Mouse (Mus musculus) lung, embryonic 15.5 days (tissue): ENCODE data around the gene Alcam. TPM values are rescaled to one million over a fixed set of nuclear protein-coding genes. Genes with fewer than 3 reads are reported as not detected.

Experiments used
- ATAC-seq: fragments of 200-750 bp; cut with Nextera tagmentation; 2 replicates; pipeline ENCODE4 v1.8.0; 2017; ENCODE audit warnings: moderate number of reproducible peaks, borderline replicate concordance; ENCODE audit not compliant: low FRiP score, low TSS enrichment; ENCODE audit errors: extremely low read depth
- H3K27ac ChIP-seq: fragments of 300-500 bp; sonication (generic); 2 replicates; pipeline ENCODE4 v1.5.1; 2015; ENCODE audit warnings: moderate library complexity, mild to moderate bottlenecking, inconsistent platforms
- H3K27me3 ChIP-seq: fragments of 300-500 bp; sonication (generic); 2 replicates; pipeline ENCODE4 v1.6.1; 2015; ENCODE audit warnings: inconsistent platforms
- H3K36me3 ChIP-seq: fragments of 300-500 bp; sonication (generic); 2 replicates; pipeline ENCODE4 v1.6.1; 2015; ENCODE audit warnings: inconsistent platforms
- H3K4me1 ChIP-seq: fragments of 300-500 bp; sonication (generic); 2 replicates; pipeline ENCODE4 v1.6.1; 2015; ENCODE audit warnings: inconsistent platforms
- H3K4me2 ChIP-seq: fragments of 300-500 bp; sonication (generic); 2 replicates; pipeline ENCODE4 v1.6.1; 2015; ENCODE audit warnings: inconsistent platforms, mild to moderate bottlenecking, moderate library complexity
- H3K4me3 ChIP-seq: fragments of 300-500 bp; sonication (generic); 2 replicates; pipeline ENCODE4 v1.5.1; 2015; ENCODE audit warnings: mild to moderate bottlenecking, inconsistent platforms
- H3K9ac ChIP-seq: fragments of 300-500 bp; sonication (generic); 2 replicates; pipeline ENCODE4 v1.6.1; 2015; ENCODE audit warnings: inconsistent platforms
- H3K9me3 ChIP-seq: fragments of 300-500 bp; sonication (generic); 2 replicates; pipeline ENCODE4 v1.6.1; 2016; ENCODE audit warnings: inconsistent platforms
- WGBS: fragments of 180-500 bp; shearing (Covaris S2); methylation state at CpG from one replicate; pipeline ENCODE4 v1.1.7; 2015; 5-methylcytosine and 5-hydroxymethylcytosine counted together
- polyA plus RNA-seq: library from polyadenylated mRNA; unstranded; fragments of >200 nt; fragmentation: Nextera tagmentation; extraction: Ambion mirVana; gene quantifications from 2 replicates; pipeline ENCODE4 v1.2.1, GENCODE M21; 2015

Alcam gene
- polyA plus RNA-seq, 1 experiment from 2014 or later = 31.0 TPM

DNA sequence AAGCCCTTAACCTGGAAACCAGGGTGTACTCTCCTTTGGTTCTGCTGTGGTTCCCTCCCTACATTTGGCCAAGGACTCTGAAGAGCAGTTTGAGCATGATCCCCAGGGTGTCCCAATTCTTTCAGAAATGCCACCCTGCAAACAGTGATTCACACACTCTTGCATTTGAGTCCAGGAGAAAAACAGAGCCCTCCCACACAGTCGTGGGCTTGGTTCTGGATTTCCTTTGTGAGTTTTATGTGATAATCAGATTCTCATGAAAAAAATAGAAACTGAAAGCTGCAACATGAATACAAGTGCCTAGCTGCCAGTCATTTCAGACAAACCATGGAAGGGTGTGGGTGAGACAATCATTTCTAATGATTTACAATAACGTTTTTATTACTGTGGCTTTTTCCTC lies 223.9 kb downstream of the Alcam start:
- Histone ChIP-seq H3K4me2 (no peak overlapping the region), H3K4me3 (no peak overlapping the region), H3K27ac (no peak overlapping the region), H3K4me1 (no peaks in the 10 kb centered on the region; the same call in 1 of the 2 replicates), H3K27me3 (no peaks in the 10 kb centered on the region), H3K36me3 (no peaks in the 10 kb centered on the region), H3K9ac (no peak overlapping the region), H3K9me3 (no peaks in the 10 kb centered on the region)
- no peak for ATAC-seq
- WGBS = 69% methylated on average over 2 of the region's 2 CpGs

GRCm38 (mm10) chr16:52229446-52229845 lies 224.4 kb downstream of the Alcam start:
- Histone ChIP-seq H3K36me3 (no peaks in the 10 kb centered on the region), H3K27me3 (no peaks in the 10 kb centered on the region), H3K27ac (no peak overlapping the region), H3K4me1 (no peaks in the 10 kb centered on the region; the same call in 1 of the 2 replicates), H3K4me3 (no peak overlapping the region), H3K4me2 (no peak overlapping the region), H3K9ac (no peak overlapping the region), H3K9me3 (no peaks in the 10 kb centered on the region)
- WGBS = 50% methylated on average over 7 of the region's 7 CpGs
- no peak; the same call in 1 of the 2 replicates for ATAC-seq

DNA sequence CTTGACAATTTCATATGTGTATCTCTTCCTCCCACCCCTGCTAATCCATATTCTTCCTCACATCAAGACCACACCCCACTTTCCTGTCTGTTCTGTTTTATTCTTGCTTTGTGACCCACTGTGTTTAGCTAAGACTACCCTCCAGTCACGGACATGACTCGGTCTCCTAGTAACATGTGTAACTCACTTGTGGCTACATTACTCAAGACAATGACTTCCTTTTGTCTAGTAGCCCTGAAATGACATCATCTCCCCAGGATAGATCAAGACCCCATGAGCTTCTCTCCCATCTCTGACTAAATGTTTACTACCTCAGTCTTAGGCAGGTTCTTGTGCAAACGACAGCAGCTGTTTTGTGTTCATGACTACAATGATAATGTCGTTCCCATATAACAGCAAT lies 231.0 kb downstream of the Alcam start:
- no peaks in the 10 kb centered on the region for H3K4me1 ChIP-seq
- H3K9me3 ChIP-seq = no peaks in the 10 kb centered on the region
- no peak overlapping the region for H3K27ac ChIP-seq
- no peak overlapping the region for H3K4me3 ChIP-seq
- H3K9ac ChIP-seq = no peak overlapping the region
- WGBS = 67% methylated on average over 4 of the region's 4 CpGs
- ATAC-seq = no peak
- no peaks in the 10 kb centered on the region for H3K27me3 ChIP-seq
- H3K36me3 ChIP-seq = no peaks in the 10 kb centered on the region
- H3K4me2 ChIP-seq = no peak overlapping the region

DNA sequence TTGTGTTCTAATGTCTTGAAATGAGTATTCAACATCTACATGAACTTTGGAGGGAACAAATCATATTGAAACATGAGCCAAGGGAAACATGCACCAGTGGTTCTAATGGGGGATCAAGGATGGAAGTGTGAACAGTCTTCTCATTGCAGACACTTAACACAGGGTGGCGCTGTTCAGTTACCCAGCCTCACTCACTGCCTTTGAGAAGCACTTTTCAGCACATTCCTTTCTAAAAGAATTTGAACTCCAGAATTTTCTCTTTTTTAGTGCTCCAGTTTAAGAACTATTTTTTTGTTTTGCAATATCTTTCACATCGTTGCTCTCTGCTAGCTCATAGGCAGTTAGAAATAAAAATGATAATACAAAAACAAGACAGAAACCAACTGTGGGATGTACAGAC lies 234.8 kb downstream of the Alcam start:
- Histone ChIP-seq H3K9me3 (no peaks in the 10 kb centered on the region), H3K27ac (no peak overlapping the region), H3K27me3 (no peaks in the 10 kb centered on the region), H3K4me3 (no peak overlapping the region), H3K36me3 (no peaks in the 10 kb centered on the region), H3K9ac (no peak overlapping the region), H3K4me1 (no peaks in the 10 kb centered on the region), H3K4me2 (no peak overlapping the region)
- WGBS = 15% methylated on average over 2 of the region's 2 CpGs
- ATAC-seq = no peak

- no peak for ATAC-seq
- Histone ChIP-seq H3K4me1 (0 out of 2 replicates have a peak, but pooled peaks cover 8% of the 10 kb centered on the region), H3K36me3 (0 out of 2 replicates have a peak, but pooled peaks cover 3% of the 10 kb centered on the region), H3K27ac (peak overlapping the region; percentile 53), H3K27me3 (no peaks in the 10 kb centered on the region), H3K4me2 (no peak overlapping the region), H3K9me3 (no peaks in the 10 kb centered on the region), H3K4me3 (no peak overlapping the region), H3K9ac (no peak overlapping the region)
- 58% methylated on average over 8 of the region's 8 CpGs for WGBS
Measured at GRCm38 (mm10) chr16:52210844-52211606, 242.8 kb downstream of the Alcam start.

GRCm38 (mm10) chr16:52200107-52200506 lies 253.8 kb downstream of the Alcam start:
- H3K4me1 ChIP-seq = no peaks in the 10 kb centered on the region
- H3K9ac ChIP-seq = no peak overlapping the region
- H3K36me3 ChIP-seq = peaks cover 21% of the 10 kb centered on the region
- no peak overlapping the region for H3K4me3 ChIP-seq
- no peak overlapping the region for H3K4me2 ChIP-seq
- no peaks in the 10 kb centered on the region for H3K27me3 ChIP-seq
- ATAC-seq = no peak
- WGBS = 83% methylated on average over 7 of the region's 7 CpGs
- no peak overlapping the region for H3K27ac ChIP-seq
- H3K9me3 ChIP-seq = no peaks in the 10 kb centered on the region
